Mouse (Mus musculus) hindbrain, embryonic 14.5 days (tissue): ENCODE measurements around the gene Armh1. TPM values are rescaled to one million over a fixed set of nuclear protein-coding genes. Genes with fewer than 3 reads are reported as not detected.

Experiments used
- ATAC-seq: fragments of 200-750 bp; cut with Nextera tagmentation; 2 replicates; pipeline ENCODE4 v1.8.0; 2017; ENCODE audit warnings: moderate number of reproducible peaks, mild to moderate bottlenecking, moderate TSS enrichment, moderate library complexity; ENCODE audit not compliant: low FRiP score
- DNase-seq: peaks from one replicate; pipeline ENCODE4 v3.0.0-alpha.2; 2015; ENCODE audit warnings: low spot score
- H3K27ac ChIP-seq: fragments of 300-500 bp; sonication (generic); 2 replicates; pipeline ENCODE4 v1.5.1; 2014; ENCODE audit warnings: mild to moderate bottlenecking, moderate library complexity
- H3K27me3 ChIP-seq: fragments of 300-500 bp; sonication (generic); 2 replicates; pipeline ENCODE4 v1.6.1; 2014; ENCODE audit warnings: mild to moderate bottlenecking, low read length, mixed read lengths; ENCODE audit not compliant: control insufficient read depth, insufficient read depth
- H3K36me3 ChIP-seq: fragments of 300-500 bp; sonication (generic); replicated peaks from 2 replicates; pipeline ENCODE4 v1.6.1; 2014; ENCODE audit not compliant: control insufficient read depth, insufficient read depth
- H3K4me1 ChIP-seq: fragments of 300-500 bp; sonication (generic); replicated peaks from 2 replicates; pipeline ENCODE4 v1.6.1; 2014; ENCODE audit warnings: antibody characterized with exemption, low read length, mixed read lengths; ENCODE audit not compliant: control insufficient read depth, insufficient read depth
- H3K4me2 ChIP-seq: fragments of 300-500 bp; sonication (generic); replicated peaks from 2 replicates; pipeline ENCODE4 v1.6.1; 2014; ENCODE audit warnings: mild to moderate bottlenecking, moderate library complexity
- H3K4me3 ChIP-seq: fragments of 300-500 bp; sonication (generic); replicated peaks from 2 replicates; pipeline ENCODE4 v1.5.1; 2014; ENCODE audit warnings: mild to moderate bottlenecking, low read length
- H3K9ac ChIP-seq: fragments of 300-500 bp; sonication (generic); 2 replicates; pipeline ENCODE4 v1.6.1; 2014
- H3K9me3 ChIP-seq: fragments of 300-500 bp; sonication (generic); 2 replicates; pipeline ENCODE4 v1.6.1; 2016; ENCODE audit warnings: low read length; ENCODE audit not compliant: control insufficient read depth
- WGBS: fragments of 180-500 bp; shearing (Covaris S2); extraction: QIAGEN DNeasy Blood & Tissue Kit; methylation state at CpG from one replicate; pipeline ENCODE4 v1.1.7; 2014; 5-methylcytosine and 5-hydroxymethylcytosine counted together
- polyA plus RNA-seq: library from polyadenylated mRNA; unstranded; fragments of >200 nt; fragmentation: Nextera tagmentation; extraction: Ambion mirVana; gene quantifications from 2 replicates; pipeline ENCODE4 v1.2.1, GENCODE M21; 2014

Gene Armh1
- polyA plus RNA-seq, 1 experiment from 2014 or later: 1.2 TPM

DNA sequence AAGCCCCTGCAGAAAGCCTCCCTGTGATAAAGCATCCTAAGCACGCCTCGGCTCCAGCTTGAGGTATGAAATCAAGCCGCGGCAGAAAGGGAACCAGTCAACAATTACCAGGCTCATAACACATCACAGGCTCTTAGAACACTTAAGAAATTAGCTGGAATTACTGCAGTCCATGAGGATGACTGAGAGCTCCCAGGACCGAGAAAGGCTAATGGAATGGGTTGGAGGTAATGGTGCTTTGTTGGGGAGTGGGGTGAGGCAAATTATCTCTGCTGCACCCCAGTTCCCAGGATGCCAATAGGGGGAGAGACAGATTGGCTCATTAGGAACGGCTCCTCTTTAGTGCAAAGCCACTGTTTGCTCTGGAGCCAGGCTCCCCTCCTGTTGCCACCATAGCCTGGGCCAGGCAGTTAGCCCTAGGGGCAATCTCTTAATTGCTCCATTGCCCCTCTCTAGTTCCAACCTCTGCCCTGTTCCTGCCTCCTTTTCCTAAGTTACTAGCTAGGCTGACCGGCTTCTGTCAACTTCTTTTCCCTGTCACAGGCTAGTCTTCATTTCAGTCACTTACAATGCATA, 17.7 kb downstream of the Armh1 start:
- no peak for DNase-seq
- no peak overlapping the region for H3K4me2 ChIP-seq
- 67% methylated on average over 7 of the region's 7 CpGs for WGBS
- H3K27ac ChIP-seq: no peak overlapping the region
- H3K4me1 ChIP-seq: no peaks in the 10 kb centered on the region
- no peak overlapping the region for H3K9ac ChIP-seq
- no peaks in the 10 kb centered on the region for H3K36me3 ChIP-seq
- no peaks in the 10 kb centered on the region for H3K27me3 ChIP-seq
- no peak for ATAC-seq
- H3K4me3 ChIP-seq: no peak overlapping the region
- no peaks in the 10 kb centered on the region for H3K9me3 ChIP-seq

- Histone ChIP-seq H3K36me3 (no peaks in the 10 kb centered on the region), H3K4me2 (no peak overlapping the region), H3K9ac (no peak overlapping the region), H3K4me1 (no peaks in the 10 kb centered on the region), H3K27me3 (no peaks in the 10 kb centered on the region), H3K9me3 (no peaks in the 10 kb centered on the region), H3K4me3 (no peak overlapping the region), H3K27ac (no peak overlapping the region)
- WGBS: 85% methylated on average over 2 of the region's 2 CpGs
- ATAC-seq (no peak), DNase-seq (no peak)
Observed at GRCm38 (mm10) chr4:117231208-117231607, 20.7 kb downstream of the Armh1 start.

GRCm38 (mm10) chr4:117230331-117230730, 21.6 kb downstream of the Armh1 start:
- Histone ChIP-seq H3K4me3 (no peak overlapping the region), H3K9ac (no peak overlapping the region), H3K27ac (no peak overlapping the region), H3K27me3 (no peaks in the 10 kb centered on the region), H3K4me2 (no peak overlapping the region), H3K9me3 (no peaks in the 10 kb centered on the region), H3K36me3 (no peaks in the 10 kb centered on the region), H3K4me1 (no peaks in the 10 kb centered on the region)
- ATAC-seq: no peak
- WGBS: 49% methylated on average over 10 of the region's 10 CpGs
- DNase-seq: no peak

- DNase-seq: no peak
- no peak overlapping the region for H3K4me2 ChIP-seq
- no peak overlapping the region for H3K27ac ChIP-seq
- no peaks in the 10 kb centered on the region for H3K27me3 ChIP-seq
- no peak for ATAC-seq
- H3K4me1 ChIP-seq: no peaks in the 10 kb centered on the region
- no peaks in the 10 kb centered on the region for H3K36me3 ChIP-seq
- no peak overlapping the region for H3K9ac ChIP-seq
- no peaks in the 10 kb centered on the region for H3K9me3 ChIP-seq
- WGBS: 74% methylated on average over 15 of the region's 15 CpGs
- H3K4me3 ChIP-seq: no peak overlapping the region
Observed at GRCm38 (mm10) chr4:117229590-117229989, 22.3 kb downstream of the Armh1 start.

- no peaks in the 10 kb centered on the region for H3K9me3 ChIP-seq
- ATAC-seq (no peak), DNase-seq (no peak)
- no peak overlapping the region for H3K4me2 ChIP-seq
- no peaks in the 10 kb centered on the region for H3K36me3 ChIP-seq
- H3K4me1 ChIP-seq: no peaks in the 10 kb centered on the region
- no peak overlapping the region for H3K9ac ChIP-seq
- H3K4me3 ChIP-seq: no peak overlapping the region
- no peaks in the 10 kb centered on the region for H3K27me3 ChIP-seq
- H3K27ac ChIP-seq: no peak overlapping the region
Observed at GRCm38 (mm10) chr4:117225250-117225649, 26.7 kb downstream of the Armh1 start.

DNA sequence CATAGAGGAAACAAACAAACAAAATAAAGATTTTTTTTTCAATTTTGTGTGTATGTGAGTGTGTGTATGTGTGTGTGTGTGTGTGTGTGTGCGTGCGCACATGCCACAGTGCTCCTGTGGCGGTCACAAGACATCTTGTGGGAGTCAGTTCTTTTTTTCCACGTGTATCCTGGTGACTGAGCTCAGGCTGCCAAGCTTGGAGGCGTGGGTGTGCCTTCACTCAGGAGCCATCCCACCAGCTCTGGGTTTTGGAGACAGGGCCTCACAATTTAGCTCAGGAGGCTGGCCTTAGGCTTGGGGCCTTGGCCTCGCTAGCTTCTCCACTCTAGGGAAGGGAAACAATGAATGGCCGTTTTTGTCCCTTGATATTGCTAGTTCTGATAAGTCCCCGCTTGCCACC, 27.8 kb downstream of the Armh1 start:
- no peaks in the 10 kb centered on the region for H3K9me3 ChIP-seq
- no peaks in the 10 kb centered on the region for H3K4me1 ChIP-seq
- ATAC-seq (no peak), DNase-seq (no peak)
- H3K4me3 ChIP-seq: no peak overlapping the region
- no peaks in the 10 kb centered on the region for H3K36me3 ChIP-seq
- 80% methylated on average over 8 of the region's 8 CpGs for WGBS
- no peak overlapping the region for H3K27ac ChIP-seq
- H3K9ac ChIP-seq: no peak overlapping the region
- H3K27me3 ChIP-seq: no peaks in the 10 kb centered on the region
- H3K4me2 ChIP-seq: no peak overlapping the region

DNA sequence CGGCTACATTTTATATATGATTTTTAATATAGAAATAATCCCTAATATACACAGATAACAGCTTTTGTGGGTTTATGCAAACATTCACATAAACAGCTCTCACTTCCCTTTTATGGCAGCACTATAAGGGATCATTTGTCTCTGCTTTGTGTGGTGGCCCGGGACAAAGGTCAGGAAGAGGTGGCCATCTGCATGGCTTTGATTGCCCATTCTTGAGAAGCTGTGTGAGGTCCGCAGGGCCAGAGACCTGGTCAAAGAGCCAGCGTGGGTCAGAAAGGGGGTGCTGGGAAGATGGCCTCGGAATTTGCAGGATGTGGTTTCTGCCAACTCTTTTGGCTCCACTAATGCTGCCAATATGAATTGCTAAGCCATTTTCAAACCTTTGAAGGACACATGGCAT, 28.9 kb downstream of the Armh1 start:
- Histone ChIP-seq H3K9me3 (no peaks in the 10 kb centered on the region), H3K9ac (no peak overlapping the region), H3K4me3 (no peak overlapping the region), H3K27me3 (no peaks in the 10 kb centered on the region), H3K4me2 (no peak overlapping the region), H3K4me1 (no peaks in the 10 kb centered on the region), H3K27ac (no peak overlapping the region), H3K36me3 (no peaks in the 10 kb centered on the region)
- WGBS: 33% methylated on average over 5 of the region's 5 CpGs
- ATAC-seq: no peak
- DNase-seq: no peak

GRCm38 (mm10) chr4:117221836-117222235, 30.1 kb downstream of the Armh1 start:
- Histone ChIP-seq H3K9me3 (no peaks in the 10 kb centered on the region), H3K27ac (no peak overlapping the region), H3K9ac (no peak overlapping the region), H3K4me3 (no peak overlapping the region), H3K36me3 (no peaks in the 10 kb centered on the region), H3K4me1 (no peaks in the 10 kb centered on the region), H3K27me3 (no peaks in the 10 kb centered on the region), H3K4me2 (no peak overlapping the region)
- no peak for ATAC-seq
- 82% methylated on average over 9 of the region's 9 CpGs for WGBS
- no peak for DNase-seq

DNA sequence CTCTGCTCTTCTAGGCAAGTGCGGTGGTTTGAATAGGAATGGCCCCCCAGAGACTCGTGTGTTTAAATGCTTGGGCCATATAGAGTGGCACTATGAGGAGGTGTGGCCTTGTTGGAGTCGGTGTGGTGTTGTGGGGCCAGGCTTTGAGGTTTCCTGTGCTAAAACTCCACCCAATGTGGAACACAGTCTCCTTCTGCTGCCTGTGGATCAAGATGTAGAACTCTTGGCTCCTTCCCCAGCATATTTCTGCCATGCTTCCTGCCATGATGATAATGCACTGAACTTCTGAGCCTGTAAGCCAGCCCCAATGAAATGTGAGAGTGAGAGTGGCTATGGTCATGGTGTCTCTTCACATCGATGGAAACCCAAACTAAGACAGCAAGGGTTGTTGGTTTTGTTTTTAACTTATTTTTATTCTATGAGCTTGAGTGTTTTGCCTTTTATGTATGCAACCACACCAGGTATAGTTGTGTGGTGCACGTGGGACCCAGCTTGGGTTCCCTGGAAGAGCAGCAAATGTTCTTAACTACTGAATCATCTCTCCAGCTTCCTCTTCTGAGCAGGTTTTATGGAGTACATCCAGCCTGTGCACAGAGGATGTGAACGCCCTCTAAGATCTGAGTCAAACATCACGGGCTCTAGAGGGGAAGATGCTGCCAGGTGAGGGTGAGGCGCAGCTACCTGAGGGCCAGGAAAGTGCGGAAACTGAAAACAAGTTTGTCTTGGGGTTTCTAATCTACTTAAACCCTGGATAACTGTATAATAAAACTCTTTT, 31.0 kb downstream of the Armh1 start:
- H3K4me3 ChIP-seq: no peak overlapping the region
- no peak overlapping the region for H3K27ac ChIP-seq
- no peak overlapping the region for H3K9ac ChIP-seq
- 80% methylated on average over 9 of the region's 9 CpGs for WGBS
- no peak overlapping the region for H3K4me2 ChIP-seq
- no peaks in the 10 kb centered on the region for H3K4me1 ChIP-seq
- no peaks in the 10 kb centered on the region for H3K9me3 ChIP-seq
- H3K36me3 ChIP-seq: no peaks in the 10 kb centered on the region
- DNase-seq: no peak
- no peak for ATAC-seq
- H3K27me3 ChIP-seq: no peaks in the 10 kb centered on the region
